Mouse (Mus musculus) gastrocnemius, postnatal 10 days (tissue): ENCODE data around the gene Bmp8b. TPM values are rescaled to one million over a fixed set of nuclear protein-coding genes. Genes with fewer than 3 reads are reported as not detected.
"Not testable (repeated sequence)": the region's sequence is repeated elsewhere in the genome, so short reads cannot be mapped to it uniquely, and the experiment has no call there.

ENCODE experiments used
- DNase-seq: peaks from one replicate; pipeline ENCODE4 v3.0.0; 2021; ENCODE audit warnings: mixed read lengths
- total RNA-seq, 2 experiments: library from RNA; stranded (reverse); gene quantifications; 2 replicates each; pipeline ENCODE4 v1.2.3; 2021

Bmp8b gene
- total RNA-seq, 2 experiments from 2014 or later: not detected

DNA sequence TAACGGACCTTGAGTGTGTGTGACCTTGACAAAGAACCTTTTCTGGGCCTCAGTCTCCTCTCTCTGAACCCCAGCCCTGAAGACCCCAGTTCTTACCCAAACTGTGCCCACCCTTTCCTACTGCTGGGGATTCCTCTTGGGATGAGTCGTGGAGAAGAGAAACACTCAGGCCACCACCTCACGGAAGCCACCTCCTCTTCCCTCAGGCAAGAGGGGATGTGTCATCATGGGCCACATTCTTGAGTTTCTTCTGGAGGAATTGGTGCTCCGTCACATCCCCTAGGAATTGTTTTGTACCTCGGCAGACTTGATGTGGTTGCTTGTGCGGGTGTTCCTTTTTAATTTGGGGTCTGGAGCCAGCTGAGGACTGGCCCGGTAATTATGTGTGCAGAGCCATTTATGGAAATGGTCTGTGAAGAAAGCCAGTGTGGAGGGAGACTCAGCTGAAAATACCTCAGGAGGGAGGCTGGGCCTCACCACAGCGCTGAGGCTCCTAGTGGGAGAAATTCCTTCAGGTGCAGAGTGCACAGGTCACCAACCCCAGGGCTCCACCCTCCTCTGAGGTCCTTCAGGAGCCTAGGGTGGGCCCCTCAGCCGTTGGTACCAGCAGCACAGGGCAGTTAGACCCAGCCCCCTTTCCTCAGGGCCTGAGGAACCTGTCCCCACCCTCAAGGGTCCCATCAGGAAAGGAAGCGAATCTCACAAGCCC, 6.5 kb downstream of the Bmp8b start:
- DNase-seq: not testable (repeated sequence)

DNA sequence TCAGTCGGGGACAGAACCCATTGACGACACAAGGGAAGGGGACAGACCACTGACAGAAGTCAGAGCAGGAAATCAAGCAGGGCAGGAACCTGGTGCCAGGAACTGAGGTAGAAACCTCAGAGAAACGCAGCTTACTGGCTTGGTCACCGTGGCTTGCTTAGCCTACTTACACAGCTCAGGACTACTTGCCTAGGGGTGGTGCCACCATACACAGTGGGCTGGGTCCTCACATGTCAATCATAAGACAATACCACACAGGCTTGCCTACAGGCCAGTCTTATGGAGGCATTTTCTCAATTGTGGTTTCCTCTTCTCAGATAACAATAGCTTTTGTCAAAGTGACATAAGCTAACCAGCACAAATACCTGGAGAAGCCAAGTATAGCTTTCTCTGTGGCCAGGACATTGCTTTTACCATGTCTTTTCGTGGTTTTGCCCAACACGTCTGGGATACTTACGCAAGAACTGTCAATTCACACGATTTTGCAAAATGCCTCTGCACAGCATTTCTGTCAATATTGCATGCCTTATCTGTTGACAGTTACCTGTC, 7.3 kb downstream of the Bmp8b start:
- DNase-seq: no peak

DNA sequence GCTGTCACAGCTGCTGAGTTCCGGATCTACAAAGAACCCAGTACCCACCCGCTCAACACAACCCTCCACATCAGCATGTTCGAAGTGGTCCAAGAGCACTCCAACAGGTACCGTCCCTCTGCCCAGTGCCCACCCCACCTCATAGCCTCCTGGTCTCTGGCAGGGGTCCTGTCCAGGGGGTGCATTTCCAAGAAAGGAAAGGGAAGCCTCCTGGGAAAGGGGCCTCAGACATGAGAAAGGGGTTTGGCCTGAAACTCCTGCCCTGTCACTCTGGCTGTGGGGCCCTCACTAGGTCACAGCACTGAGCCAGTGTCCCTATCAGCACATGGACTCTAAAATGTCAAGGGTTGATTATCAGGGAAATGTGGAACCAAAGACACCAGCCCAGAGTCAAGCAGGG, 9.7 kb downstream of the Bmp8b start:
- not testable (repeated sequence) for DNase-seq

DNA sequence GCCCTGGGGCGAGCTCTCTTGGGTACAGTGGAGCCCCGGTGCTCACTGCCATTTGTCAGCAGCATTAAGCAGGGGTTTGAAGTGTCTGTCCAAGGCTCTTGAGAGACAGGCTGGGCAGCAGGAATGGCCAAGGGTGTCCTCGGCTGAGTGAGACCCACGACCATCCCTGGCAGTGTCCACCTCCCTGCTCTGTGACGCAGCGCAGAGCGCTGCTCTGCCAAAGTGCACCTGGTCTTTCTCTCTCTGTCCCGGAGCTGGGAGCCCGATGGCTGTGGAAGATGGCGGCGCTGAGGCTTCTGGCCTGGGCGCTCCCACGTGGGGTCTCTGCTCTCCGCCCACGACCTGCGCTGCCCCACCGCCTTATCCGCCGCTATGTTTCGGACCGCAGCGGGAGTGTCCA, 11.0 kb downstream of the Bmp8b start, which contains the start of gene Oxct2b:
Gene Oxct2b (plus strand): TSS at position 256 of the 400 bp plus-strand sequence.
- no peak for DNase-seq

DNA sequence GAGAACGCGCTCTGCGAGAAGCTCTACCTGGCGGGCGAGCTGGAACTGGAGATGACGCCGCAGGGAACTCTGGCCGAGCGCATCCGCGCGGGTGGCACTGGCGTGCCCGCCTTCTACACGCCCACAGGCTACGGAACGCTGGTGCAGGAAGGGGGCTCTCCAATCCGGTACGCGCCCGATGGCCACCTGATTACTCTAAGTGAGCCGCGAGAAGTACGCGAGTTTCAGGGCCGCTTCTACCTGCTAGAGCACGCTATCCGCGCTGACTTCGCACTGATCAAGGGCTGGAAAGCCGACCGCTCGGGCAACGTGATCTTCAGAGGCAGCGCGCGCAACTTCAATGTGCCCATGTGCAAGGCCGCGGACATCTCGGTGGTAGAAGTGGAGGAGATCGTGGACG, 11.7 kb downstream of the Bmp8b start:
- DNase-seq: not testable (repeated sequence)

DNA sequence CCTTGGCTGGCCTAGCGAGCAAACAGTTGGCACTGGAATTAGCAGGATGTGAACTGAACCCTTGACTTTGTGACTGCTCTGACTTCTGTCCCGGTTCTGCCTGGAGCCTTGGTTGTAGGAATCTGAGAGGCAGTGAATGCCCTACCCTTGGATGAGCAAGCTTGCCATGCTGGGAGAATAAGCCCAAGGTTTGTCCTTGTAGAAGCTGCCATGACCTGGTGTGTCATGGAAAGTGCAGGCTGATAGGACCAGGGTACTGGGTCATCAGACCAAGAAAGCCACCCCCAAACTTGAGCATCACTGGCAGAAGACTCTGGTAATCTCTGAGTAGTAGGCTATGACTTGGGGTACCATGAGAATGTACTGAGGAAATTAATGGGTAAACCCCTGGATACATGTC, 16.3 kb downstream of the Bmp8b start:
- no peak for DNase-seq

DNA sequence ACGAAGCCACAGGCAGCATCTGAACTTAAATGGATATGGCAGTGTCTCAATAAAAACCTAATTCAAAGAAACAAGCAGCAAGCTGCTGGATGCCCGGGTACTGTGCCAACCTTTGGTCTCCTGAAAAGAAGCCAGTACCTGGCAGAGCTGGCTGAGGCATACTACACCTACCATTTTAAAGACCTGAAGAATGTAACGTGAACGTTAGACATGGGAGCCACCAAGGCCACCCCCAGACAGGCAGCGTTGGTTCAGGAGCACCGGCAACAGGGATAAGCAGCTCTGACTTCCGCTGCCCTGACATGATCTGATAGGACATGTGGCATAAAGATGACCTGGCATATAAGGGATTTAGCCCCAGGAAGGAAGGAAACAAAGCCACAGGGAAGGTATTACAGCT, 21.7 kb downstream of the Bmp8b start:
- no peak for DNase-seq

DNA sequence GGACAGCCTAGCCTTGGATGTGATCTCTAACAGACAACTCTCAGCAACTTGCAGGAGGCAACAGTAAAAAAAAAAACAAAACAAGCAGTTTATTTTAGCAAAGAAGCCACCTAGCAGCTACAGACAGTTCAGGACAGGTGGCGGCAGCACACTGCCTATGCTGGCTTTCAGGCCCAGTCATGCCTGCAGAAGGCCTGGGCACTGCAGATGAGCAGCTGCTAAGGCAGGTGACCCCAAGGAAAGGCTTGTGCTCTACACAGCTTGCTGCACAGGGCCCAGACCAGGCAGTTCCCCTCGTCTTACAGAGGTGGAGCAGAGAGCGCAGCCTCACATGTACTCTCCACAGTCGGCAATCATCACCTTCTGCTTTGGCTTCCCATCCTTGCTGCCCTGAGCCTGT, 22.1 kb downstream of the Bmp8b start:
- no peak for DNase-seq

DNA sequence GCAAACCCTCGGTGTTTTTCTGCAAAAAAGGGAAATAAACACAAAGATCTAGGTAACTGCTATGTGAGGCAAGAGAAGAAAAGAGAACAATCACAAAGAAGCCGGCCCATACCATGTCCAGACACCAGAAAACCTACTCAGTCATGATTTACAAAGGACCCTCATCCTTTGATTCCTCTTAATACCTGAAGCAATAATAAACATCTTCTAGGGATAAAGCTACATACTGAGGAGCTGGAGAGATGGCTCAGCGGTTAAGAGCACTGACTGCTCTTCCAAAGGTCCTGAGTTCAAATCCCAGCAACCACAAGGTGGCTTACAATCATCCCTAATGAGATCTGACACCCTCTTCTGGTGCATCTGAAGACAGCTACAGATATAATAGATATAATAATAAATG, 32.6 kb downstream of the Bmp8b start:
- DNase-seq: no peak

DNA sequence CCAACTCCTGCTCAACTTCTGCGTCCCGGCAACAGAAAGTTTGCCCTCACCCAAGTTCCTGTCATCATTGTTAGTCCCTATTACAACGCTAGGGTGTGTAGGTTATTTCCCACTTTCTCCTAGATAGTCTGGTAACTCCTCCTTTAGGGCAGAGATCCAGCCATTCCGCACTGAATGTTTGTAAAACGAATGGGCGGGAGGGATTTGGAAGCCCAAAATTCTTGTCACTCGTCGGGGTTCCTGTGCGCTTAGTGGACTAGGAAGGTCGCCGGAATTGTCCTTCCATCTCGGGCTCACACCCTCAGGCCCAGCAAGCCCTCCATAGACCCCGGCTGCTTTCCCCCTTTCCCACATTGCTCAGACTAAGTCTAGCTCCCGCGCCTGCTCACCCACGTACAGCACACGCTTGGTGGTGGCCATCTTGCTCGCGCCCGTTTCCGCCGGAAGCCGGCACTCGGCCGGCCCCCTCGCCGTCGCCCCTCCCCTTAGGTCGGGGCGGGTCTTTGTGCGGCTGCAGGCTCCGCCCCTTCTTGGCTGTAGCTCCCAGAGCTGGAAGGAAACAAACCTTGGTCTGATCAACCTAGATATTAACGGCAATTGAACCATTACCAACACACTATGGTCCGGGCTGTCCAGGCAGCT, 34.7 kb downstream of the Bmp8b start, which contains the start of gene Ppie:
Gene Ppie (minus strand): TSS at position 439 of the 642 bp plus-strand sequence.
- peak; percentile 86 for DNase-seq

DNA sequence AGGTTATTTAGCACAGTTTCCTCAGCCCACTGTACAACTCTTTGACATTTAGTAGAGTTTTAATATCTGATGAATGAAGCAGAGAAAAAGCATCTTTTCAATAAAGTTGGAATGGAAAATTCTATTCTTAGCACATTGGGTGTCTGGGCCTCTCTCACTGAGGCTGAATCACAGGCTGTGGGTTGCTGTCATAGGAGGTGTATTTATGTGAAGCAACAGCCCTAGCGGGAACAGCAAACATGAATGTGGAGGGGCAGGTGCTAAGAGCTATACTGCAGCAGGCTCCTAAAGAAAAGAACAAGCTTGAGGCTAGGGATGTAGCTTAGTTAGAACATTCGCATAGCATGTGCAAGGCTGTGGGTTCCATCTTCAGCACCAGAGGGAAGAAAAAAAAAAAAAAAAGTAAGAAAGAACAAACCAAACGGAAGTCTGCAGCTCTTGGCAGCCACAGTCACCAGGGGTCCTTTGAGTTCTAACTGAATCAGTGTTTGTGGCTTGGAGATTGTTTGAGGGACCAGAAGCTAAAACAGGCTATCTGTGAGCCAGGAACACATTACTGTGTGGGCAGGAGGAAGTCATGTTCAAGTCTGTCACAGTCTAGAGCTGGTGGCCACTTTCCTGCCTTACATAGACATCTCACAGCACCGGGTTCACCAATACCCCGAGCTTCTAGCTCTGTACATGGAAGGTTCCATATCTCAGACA, 42.6 kb downstream of the Bmp8b start:
- no peak for DNase-seq

DNA sequence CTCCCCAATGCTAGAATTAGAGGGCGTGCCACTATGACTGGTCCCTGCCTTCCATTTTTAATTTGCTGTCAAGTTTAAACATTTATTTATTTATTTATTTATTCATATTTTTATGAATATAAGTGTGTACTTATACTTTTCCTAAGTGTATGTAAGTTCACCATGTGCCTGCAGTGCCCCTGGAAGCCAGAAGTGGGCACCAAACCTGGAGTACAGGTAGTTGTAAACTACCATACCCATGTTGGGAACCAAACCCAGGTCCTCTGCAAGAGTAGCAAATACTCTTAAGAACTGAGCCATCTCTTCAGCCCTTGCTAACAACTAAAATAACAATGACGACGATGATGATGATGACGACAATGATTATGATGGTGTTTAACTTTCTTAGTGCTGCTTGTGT, 47.0 kb downstream of the Bmp8b start:
- no peak for DNase-seq

DNA sequence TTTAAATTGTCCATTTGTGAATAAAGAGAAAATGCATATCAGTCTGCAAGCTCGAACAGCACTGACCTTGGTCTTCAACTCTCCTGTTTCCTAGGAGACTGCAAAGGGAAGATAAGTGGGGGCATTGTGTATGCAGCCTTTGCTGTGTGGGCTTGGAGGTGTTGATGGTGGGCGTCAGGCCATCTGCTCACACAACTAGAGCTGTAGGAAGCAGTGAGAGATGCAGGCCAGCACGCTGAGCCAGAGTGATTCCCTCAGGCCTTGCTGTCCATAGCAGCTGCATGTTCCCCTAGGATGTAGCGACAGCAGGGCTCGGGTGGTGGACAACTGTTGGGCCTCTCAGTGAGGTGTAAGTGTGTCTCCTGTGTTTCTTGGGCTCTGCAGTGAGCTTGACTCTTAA, 48.0 kb downstream of the Bmp8b start:
- no peak for DNase-seq

DNA sequence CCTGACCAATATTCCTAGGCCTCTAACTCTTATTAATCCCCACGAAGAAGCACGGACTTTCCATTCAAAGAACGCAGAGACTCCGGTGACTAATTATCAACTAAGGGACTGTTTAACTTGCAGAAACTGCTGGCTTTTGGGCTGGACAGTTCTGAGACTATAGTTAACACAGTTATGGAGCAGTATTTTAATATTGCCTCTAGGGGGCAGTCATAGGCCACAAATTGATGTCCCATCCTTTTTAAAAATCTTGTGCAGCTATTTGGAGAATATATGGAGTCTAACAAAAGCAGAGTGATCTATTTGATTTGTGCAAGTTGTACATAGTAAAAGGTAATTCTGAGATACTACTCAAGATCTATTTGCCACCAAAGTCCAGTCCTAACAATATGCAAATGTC, 50.0 kb downstream of the Bmp8b start:
- no peak for DNase-seq

DNA sequence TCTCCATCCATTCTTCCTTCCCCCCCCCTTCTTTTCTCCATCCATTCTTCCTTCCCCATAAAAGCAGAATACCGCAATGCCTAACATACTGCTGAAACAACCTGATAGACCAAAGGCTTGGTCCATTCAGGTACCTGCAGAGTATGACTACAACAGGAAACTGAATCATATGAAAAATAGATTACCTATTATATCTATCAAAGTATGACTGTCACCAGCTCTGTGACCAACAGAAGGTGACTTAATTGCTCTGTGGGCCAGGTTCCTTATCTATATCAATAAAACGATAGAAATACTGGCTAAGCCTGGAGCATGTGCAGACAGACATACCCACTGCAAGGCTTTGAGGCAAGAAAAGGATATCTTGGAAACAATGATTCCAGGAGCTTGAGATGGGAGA, 50.5 kb downstream of the Bmp8b start:
- DNase-seq: no peak

DNA sequence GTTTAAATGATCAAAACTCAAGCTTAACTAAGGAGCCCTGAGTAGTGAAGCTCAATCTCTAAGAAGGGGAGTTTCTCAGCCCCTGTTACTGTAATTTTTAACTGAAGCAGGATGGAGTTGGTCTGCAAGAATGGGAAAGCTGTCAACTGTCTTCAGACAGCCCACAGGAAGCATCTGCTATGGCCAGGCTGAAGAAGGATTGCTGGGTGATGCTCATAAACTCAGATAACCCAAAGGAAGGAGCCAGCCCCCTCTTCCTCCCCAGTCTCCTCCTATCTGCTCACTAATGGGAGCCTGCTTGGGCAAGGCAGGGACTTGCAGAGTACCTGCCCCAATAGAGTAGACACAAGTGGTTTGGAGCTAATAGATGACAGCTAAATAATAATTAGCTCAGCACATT, 50.9 kb downstream of the Bmp8b start:
- no peak for DNase-seq

DNA sequence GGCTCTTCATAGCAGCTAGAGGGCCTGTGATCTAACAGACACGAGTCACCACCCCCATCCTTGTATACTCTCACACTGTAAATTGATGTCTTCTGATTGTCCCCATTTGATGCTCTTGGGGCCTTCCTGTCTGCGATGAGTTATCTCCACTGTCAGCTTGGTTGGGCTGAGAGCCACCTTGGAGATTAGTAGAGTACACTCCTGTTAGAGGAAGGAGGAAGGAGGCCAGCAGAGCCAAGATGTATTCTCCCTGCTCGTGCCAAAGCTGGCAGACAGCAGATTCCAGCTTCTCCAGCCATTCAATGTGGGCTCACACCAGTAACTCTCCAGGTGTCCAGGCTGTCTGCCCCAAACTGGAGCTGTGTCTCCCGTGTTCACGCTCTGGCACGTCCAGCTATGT, 55.6 kb downstream of the Bmp8b start:
- no peak for DNase-seq

DNA sequence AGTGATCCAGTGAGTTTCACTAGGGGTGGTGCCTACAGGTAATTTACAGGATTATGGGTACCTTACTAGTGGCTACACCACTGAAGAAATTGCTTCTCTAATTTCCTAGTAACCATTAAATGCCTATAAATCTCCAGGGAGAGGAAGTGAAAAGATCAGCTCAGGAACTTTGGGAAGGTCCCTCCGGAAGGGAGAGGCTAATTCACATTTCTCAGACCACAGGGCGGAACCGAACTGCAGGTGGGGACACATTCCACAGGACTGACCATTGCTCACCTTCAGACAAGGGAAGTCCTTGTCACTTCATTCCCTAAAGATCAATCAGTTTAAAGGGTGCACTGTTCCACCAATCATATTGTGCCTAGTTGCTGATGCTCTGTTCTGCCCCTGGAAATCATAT, 56.3 kb downstream of the Bmp8b start:
- not testable (repeated sequence) for DNase-seq

DNA sequence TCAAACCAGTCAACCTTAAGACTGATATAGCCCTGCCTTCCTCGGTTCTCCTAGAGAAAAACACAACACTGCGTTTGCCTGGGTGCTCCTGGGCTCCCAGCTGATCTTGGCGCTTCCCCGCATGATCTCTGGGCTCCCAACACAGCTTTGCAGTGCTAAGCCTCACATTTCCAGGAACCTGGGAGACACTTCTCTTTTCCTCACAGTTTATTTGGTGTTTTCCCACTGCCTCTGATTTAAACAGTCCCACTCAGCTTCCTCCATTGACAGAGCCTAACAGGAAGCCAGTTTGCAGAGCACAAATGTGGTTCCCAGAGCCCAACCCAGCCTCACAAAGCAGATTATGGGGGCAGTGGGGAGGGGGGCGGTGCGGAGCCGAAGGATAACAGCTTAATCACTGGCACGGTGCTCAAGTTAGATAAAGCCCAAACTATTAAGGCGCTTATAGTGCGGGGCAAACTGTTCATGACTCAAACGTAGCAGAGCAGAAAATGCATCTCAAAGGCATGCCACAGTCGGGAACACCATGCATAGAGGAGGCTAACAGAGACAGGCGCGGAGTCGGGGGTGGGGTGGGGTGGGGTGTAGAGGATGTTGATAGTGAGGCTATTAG, 57.4 kb downstream of the Bmp8b start:
- DNase-seq: no peak

DNA sequence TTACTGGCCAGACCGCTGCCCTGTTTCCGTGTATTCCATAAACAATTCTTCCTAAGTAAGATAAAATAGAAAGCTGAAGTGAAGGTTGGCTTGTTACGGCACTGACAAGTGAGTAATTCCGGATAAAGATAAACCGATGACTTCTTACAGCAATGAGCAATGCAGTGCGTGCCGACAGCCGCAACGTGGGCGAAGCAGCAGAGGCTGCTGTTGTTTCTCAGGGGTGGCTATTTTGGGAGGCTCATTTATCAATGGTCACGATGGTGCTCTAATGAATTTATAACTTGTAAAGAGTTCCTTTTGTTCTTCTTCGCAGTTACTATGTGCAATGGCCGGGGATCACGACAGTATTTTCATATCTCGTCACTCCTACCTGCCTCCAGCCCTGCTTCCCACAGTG, 59.2 kb downstream of the Bmp8b start:
- DNase-seq: no peak

DNA sequence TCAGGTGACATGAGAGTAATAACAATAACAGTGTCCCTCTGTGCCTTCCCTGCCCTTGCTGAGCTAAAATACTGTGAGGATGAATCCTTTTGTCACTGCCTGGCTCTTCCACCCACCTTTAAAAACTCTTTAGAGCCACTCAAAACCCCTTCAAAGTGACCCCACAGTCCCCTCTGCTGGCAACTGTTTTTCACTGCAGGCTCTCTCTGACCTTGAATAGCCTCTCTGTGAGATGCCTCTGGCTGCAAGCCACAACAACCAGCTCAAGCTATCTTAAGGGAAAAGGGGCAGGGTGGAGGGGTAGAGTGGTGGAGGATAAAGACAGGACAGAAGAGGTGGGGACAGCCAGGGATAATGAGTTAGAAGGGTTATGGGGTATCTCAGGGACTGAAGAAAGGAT, 66.8 kb downstream of the Bmp8b start:
- no peak for DNase-seq
